Mouse (Mus musculus) layer of hippocampus, adult 2 months (tissue): Measurements from ENCODE around the gene Renbp. TPM values are rescaled to one million over a fixed set of nuclear protein-coding genes. Genes with fewer than 3 reads are reported as not detected.

Source experiments
- DNase-seq, 2 experiments: peaks; one replicate each; pipeline ENCODE4 v3.0.0; 2022; ENCODE audit warnings: low spot score in 2 of 2
- H3K27ac ChIP-seq: fragments of 200-600 bp; 2 replicates; pipeline ENCODE4 v1.8.1; 2022
- H3K4me3 ChIP-seq: fragments of 200-600 bp; 2 replicates; pipeline ENCODE4 v1.8.1; 2022; ENCODE audit warnings: mild to moderate bottlenecking
- CTCF ChIP-seq: fragments of 200-600 bp; conservative IDR thresholded peaks from 2 replicates; pipeline ENCODE4 v1.8.1; 2022; ENCODE audit warnings: antibody characterized with exemption, mild to moderate bottlenecking, moderate library complexity
- total RNA-seq, 2 experiments: library from RNA; stranded (reverse); gene quantifications; 2 replicates each; pipeline ENCODE4 v1.2.3; 2021

The Renbp gene
- total RNA-seq, 2 experiments from 2014 or later = 4.5 to 6.2 TPM

GRCm38 (mm10) chrX:73952603-73953002 lies 22.0 kb upstream of the Renbp start:
- H3K27ac ChIP-seq = no peak overlapping the region
- no peak overlapping the region for H3K4me3 ChIP-seq
- TF ChIP-seq CTCF = no peak
- DNase-seq = no peak

GRCm38 (mm10) chrX:73949341-73949740 lies 18.7 kb upstream of the Renbp start:
- no peak overlapping the region for H3K4me3 ChIP-seq
- no peak for TF ChIP-seq CTCF
- no peak overlapping the region for H3K27ac ChIP-seq
- no peak for DNase-seq

- TF ChIP-seq CTCF = peak; percentile 83
- Histone ChIP-seq H3K4me3 (no peak overlapping the region), H3K27ac (no peak overlapping the region)
- peak; percentile 41 to 54 for DNase-seq
Measured at GRCm38 (mm10) chrX:73948647-73949046, 18.0 kb upstream of the Renbp start.

- no peak for DNase-seq
- TF ChIP-seq CTCF = no peak
Measured at GRCm38 (mm10) chrX:73946896-73947295, 16.2 kb upstream of the Renbp start.

GRCm38 (mm10) chrX:73942294-73942693 lies 11.6 kb upstream of the Renbp start:
- TF ChIP-seq CTCF = no peak
- DNase-seq = no peak
- no peak overlapping the region for H3K27ac ChIP-seq
- H3K4me3 ChIP-seq = no peak overlapping the region

More at GRCm38 (mm10) chrX:73946896-73947295, 16.2 kb upstream of the Renbp start:
- Histone ChIP-seq H3K27ac (no peak overlapping the region), H3K4me3 (no peak overlapping the region)

GRCm38 (mm10) chrX:73941860-73942259 lies 11.2 kb upstream of the Renbp start:
- Histone ChIP-seq H3K27ac (no peak overlapping the region), H3K4me3 (no peak overlapping the region)
- no peak for TF ChIP-seq CTCF
- DNase-seq = no peak

- H3K27ac ChIP-seq = no peak overlapping the region
- no peak for DNase-seq
- H3K4me3 ChIP-seq = no peak overlapping the region
- no peak for TF ChIP-seq CTCF
Measured at GRCm38 (mm10) chrX:73931871-73932270, 1.2 kb upstream of the Renbp start.

- 0 out of 2 replicates have a peak overlapping the region, but pooled peaks have one; percentile 89 for H3K27ac ChIP-seq
- peak overlapping the region; percentile 72 for H3K4me3 ChIP-seq
- no peak for TF ChIP-seq CTCF
- DNase-seq = no peak
Measured at GRCm38 (mm10) chrX:73922550-73922882, 8.1 kb downstream of the Renbp start.

- DNase-seq = peak; percentile 79 to 86
- H3K4me3 ChIP-seq = peak within 1 kb of the TSS; percentile 72
- TF ChIP-seq CTCF = no peak
- H3K27ac ChIP-seq = peak within 1 kb of the TSS; percentile 89
Measured at GRCm38 (mm10) chrX:73921823-73922549, 8.7 kb downstream of the Renbp start, which contains the start of the genes Arhgap4 and Naa10. TSS of gene Arhgap4 (minus strand) at chrX:73921870. TSS of gene Naa10 (minus strand) at chrX:73921944.

- no peak for DNase-seq
- peak overlapping the region; percentile 72 for H3K4me3 ChIP-seq
- no peak for TF ChIP-seq CTCF
- H3K27ac ChIP-seq = peak overlapping the region; percentile 89
Measured at GRCm38 (mm10) chrX:73921285-73921822, 9.3 kb downstream of the Renbp start.

GRCm38 (mm10) chrX:73918631-73919030 lies 12.0 kb downstream of the Renbp start:
- no peak overlapping the region for H3K4me3 ChIP-seq
- DNase-seq = no peak
- no peak for TF ChIP-seq CTCF
- H3K27ac ChIP-seq = no peak overlapping the region

- DNase-seq = no peak
- Histone ChIP-seq H3K4me3 (no peak overlapping the region), H3K27ac (no peak overlapping the region)
- no peak for TF ChIP-seq CTCF
Measured at GRCm38 (mm10) chrX:73916945-73917344, 13.7 kb downstream of the Renbp start.

GRCm38 (mm10) chrX:73914827-73915703 lies 15.6 kb downstream of the Renbp start:
- peak; percentile 73 for TF ChIP-seq CTCF
- DNase-seq = peak; percentile 77 to 88
- Histone ChIP-seq H3K27ac (peak overlapping the region; percentile 87), H3K4me3 (peak overlapping the region; percentile 50)
